Mouse (Mus musculus) embryonic facial prominence, embryonic 10.5 days (tissue): ENCODE measurements at regions not wholly inside any gene's neighbourhood (a gene's known extent, or its start where the extent isn't known, plus 50 kb on each side); places are given as distances from the start of the nearest gene placed in this dataset.

ENCODE experiments used
- DNase-seq: peaks from one replicate; pipeline ENCODE4 v3.0.0-alpha.2; 2017; ENCODE audit warnings: low spot score
- H3K27ac ChIP-seq: fragments of 300-500 bp; sonication (generic); replicated peaks from 2 replicates; pipeline ENCODE4 v1.5.1; 2016; ENCODE audit warnings: mild to moderate bottlenecking
- H3K27me3 ChIP-seq: fragments of 300-500 bp; sonication (generic); replicated peaks from 2 replicates; pipeline ENCODE4 v1.6.1; 2016; ENCODE audit warnings: low read depth, mild to moderate bottlenecking; ENCODE audit not compliant: poor library complexity, severe bottlenecking
- H3K36me3 ChIP-seq: fragments of 300-500 bp; sonication (generic); replicated peaks from 2 replicates; pipeline ENCODE4 v1.6.1; 2016; ENCODE audit warnings: mild to moderate bottlenecking, moderate library complexity
- H3K4me1 ChIP-seq: fragments of 300-500 bp; sonication (generic); 2 replicates; pipeline ENCODE4 v1.6.1; 2016
- H3K4me3 ChIP-seq: fragments of 300-500 bp; sonication (generic); 2 replicates; pipeline ENCODE4 v1.5.1; 2016; ENCODE audit warnings: mild to moderate bottlenecking, moderate library complexity
- H3K9me3 ChIP-seq: fragments of 300-500 bp; sonication (generic); 2 replicates; pipeline ENCODE4 v1.6.1; 2016; ENCODE audit warnings: mild to moderate bottlenecking
- WGBS: fragments of 180-500 bp; shearing (Covaris S2); methylation state at CpG from one replicate; pipeline ENCODE4 v1.1.7; 2016; 5-methylcytosine and 5-hydroxymethylcytosine counted together

GRCm38 (mm10) chr4:68536254-68536653 is 417.9 kb downstream of the Brinp1 start:
- Histone ChIP-seq H3K27ac (no peak overlapping the region), H3K4me1 (no peaks in the 10 kb centered on the region), H3K27me3 (no peaks in the 10 kb centered on the region), H3K9me3 (no peaks in the 10 kb centered on the region), H3K36me3 (no peaks in the 10 kb centered on the region), H3K4me3 (no peak overlapping the region)
- WGBS = 73% methylated on average over 3 of the region's 3 CpGs
- no peak for DNase-seq

GRCm38 (mm10) chr4:68535815-68536214 is 418.4 kb downstream of the Brinp1 start:
- no peak for DNase-seq
- H3K4me3 ChIP-seq = no peak overlapping the region
- H3K36me3 ChIP-seq = no peaks in the 10 kb centered on the region
- H3K27me3 ChIP-seq = no peaks in the 10 kb centered on the region
- H3K4me1 ChIP-seq = no peaks in the 10 kb centered on the region
- WGBS = 71% methylated on average over 1 of the region's 1 CpGs
- no peaks in the 10 kb centered on the region for H3K9me3 ChIP-seq
- no peak overlapping the region for H3K27ac ChIP-seq

- WGBS = 70% methylated on average over 3 of the region's 3 CpGs
- Histone ChIP-seq H3K36me3 (no peaks in the 10 kb centered on the region), H3K27me3 (no peaks in the 10 kb centered on the region), H3K27ac (no peak overlapping the region), H3K4me1 (no peaks in the 10 kb centered on the region), H3K4me3 (no peak overlapping the region), H3K9me3 (no peaks in the 10 kb centered on the region)
- DNase-seq = no peak
Measured at GRCm38 (mm10) chr4:68532056-68532455, 422.1 kb downstream of the Brinp1 start.

- no peak for DNase-seq
- H3K27me3 ChIP-seq = no peaks in the 10 kb centered on the region
- no peak overlapping the region for H3K4me3 ChIP-seq
- no peaks in the 10 kb centered on the region for H3K9me3 ChIP-seq
- WGBS = 71% methylated on average over 4 of the region's 4 CpGs
- H3K36me3 ChIP-seq = no peaks in the 10 kb centered on the region
- no peak overlapping the region for H3K27ac ChIP-seq
- H3K4me1 ChIP-seq = no peaks in the 10 kb centered on the region
Measured at GRCm38 (mm10) chr4:68487993-68488392, 466.2 kb downstream of the Brinp1 start.

GRCm38 (mm10) chr4:68486876-68487275 is 467.3 kb downstream of the Brinp1 start:
- 92% methylated on average over 1 of the region's 1 CpGs for WGBS
- H3K36me3 ChIP-seq = no peaks in the 10 kb centered on the region
- no peaks in the 10 kb centered on the region for H3K4me1 ChIP-seq
- H3K27ac ChIP-seq = no peak overlapping the region
- H3K4me3 ChIP-seq = no peak overlapping the region
- H3K9me3 ChIP-seq = no peaks in the 10 kb centered on the region
- no peaks in the 10 kb centered on the region for H3K27me3 ChIP-seq
- no peak for DNase-seq

GRCm38 (mm10) chr4:68461783-68462182 is 492.4 kb downstream of the Brinp1 start:
- H3K9me3 ChIP-seq = no peaks in the 10 kb centered on the region
- H3K36me3 ChIP-seq = no peaks in the 10 kb centered on the region
- H3K27me3 ChIP-seq = no peaks in the 10 kb centered on the region
- DNase-seq = no peak
- no peaks in the 10 kb centered on the region for H3K4me1 ChIP-seq
- no peak overlapping the region for H3K27ac ChIP-seq
- H3K4me3 ChIP-seq = no peak overlapping the region

GRCm38 (mm10) chr4:68416046-68416445 is 538.2 kb downstream of the Brinp1 start:
- Histone ChIP-seq H3K27me3 (no peaks in the 10 kb centered on the region), H3K4me3 (no peak overlapping the region)

GRCm38 (mm10) chr4:68410785-68411184 is 543.4 kb downstream of the Brinp1 start:
- no peak overlapping the region for H3K4me3 ChIP-seq
- H3K36me3 ChIP-seq = no peaks in the 10 kb centered on the region
- H3K9me3 ChIP-seq = no peaks in the 10 kb centered on the region
- H3K27me3 ChIP-seq = no peaks in the 10 kb centered on the region
- 89% methylated on average over 2 of the region's 2 CpGs for WGBS
- no peaks in the 10 kb centered on the region for H3K4me1 ChIP-seq
- no peak overlapping the region for H3K27ac ChIP-seq
- DNase-seq = no peak

More at GRCm38 (mm10) chr4:68416046-68416445, 538.2 kb downstream of the Brinp1 start:
- H3K4me1 ChIP-seq = no peaks in the 10 kb centered on the region
- no peak for DNase-seq
- no peaks in the 10 kb centered on the region for H3K9me3 ChIP-seq
- H3K27ac ChIP-seq = no peak overlapping the region
- no peaks in the 10 kb centered on the region for H3K36me3 ChIP-seq

- Histone ChIP-seq H3K36me3 (no peaks in the 10 kb centered on the region), H3K4me1 (no peaks in the 10 kb centered on the region), H3K27me3 (no peaks in the 10 kb centered on the region), H3K4me3 (no peak overlapping the region), H3K27ac (no peak overlapping the region), H3K9me3 (no peaks in the 10 kb centered on the region)
- DNase-seq = no peak
- WGBS = 86% methylated on average over 3 of the region's 3 CpGs
Measured at GRCm38 (mm10) chr4:68404364-68404763, 549.8 kb downstream of the Brinp1 start.

- WGBS = 92% methylated on average over 7 of the region's 7 CpGs
- no peaks in the 10 kb centered on the region for H3K9me3 ChIP-seq
Measured at GRCm38 (mm10) chr4:68387097-68387496, 567.1 kb downstream of the Brinp1 start.

GRCm38 (mm10) chr4:68382007-68382406 is 572.2 kb downstream of the Brinp1 start:
- DNase-seq = no peak
- WGBS = 82% methylated on average over 1 of the region's 1 CpGs
- H3K36me3 ChIP-seq = no peaks in the 10 kb centered on the region
- H3K4me1 ChIP-seq = no peaks in the 10 kb centered on the region
- no peaks in the 10 kb centered on the region for H3K9me3 ChIP-seq
- no peak overlapping the region for H3K27ac ChIP-seq
- H3K4me3 ChIP-seq = no peak overlapping the region
- H3K27me3 ChIP-seq = no peaks in the 10 kb centered on the region

More at GRCm38 (mm10) chr4:68387097-68387496, 567.1 kb downstream of the Brinp1 start:
- H3K36me3 ChIP-seq = no peaks in the 10 kb centered on the region
- H3K27ac ChIP-seq = no peak overlapping the region
- no peaks in the 10 kb centered on the region for H3K4me1 ChIP-seq
- no peak for DNase-seq
- H3K4me3 ChIP-seq = no peak overlapping the region
- no peaks in the 10 kb centered on the region for H3K27me3 ChIP-seq

GRCm38 (mm10) chr4:68367983-68368382 is 586.2 kb downstream of the Brinp1 start:
- DNase-seq = no peak
- WGBS = 85% methylated on average over 2 of the region's 2 CpGs
- Histone ChIP-seq H3K4me3 (no peak overlapping the region), H3K9me3 (no peaks in the 10 kb centered on the region), H3K27ac (no peak overlapping the region), H3K36me3 (no peaks in the 10 kb centered on the region), H3K4me1 (no peaks in the 10 kb centered on the region), H3K27me3 (no peaks in the 10 kb centered on the region)

GRCm38 (mm10) chr4:68319575-68319974 is 634.6 kb downstream of the Brinp1 start:
- Histone ChIP-seq H3K27me3 (no peaks in the 10 kb centered on the region), H3K4me1 (no peaks in the 10 kb centered on the region), H3K36me3 (no peaks in the 10 kb centered on the region), H3K9me3 (no peaks in the 10 kb centered on the region), H3K4me3 (no peak overlapping the region), H3K27ac (no peak overlapping the region)
- WGBS = 55% methylated on average over 3 of the region's 3 CpGs
- no peak for DNase-seq

GRCm38 (mm10) chr4:68312751-68313150 is 641.4 kb downstream of the Brinp1 start:
- no peak for DNase-seq
- Histone ChIP-seq H3K9me3 (no peaks in the 10 kb centered on the region), H3K4me3 (no peak overlapping the region), H3K4me1 (no peaks in the 10 kb centered on the region), H3K36me3 (no peaks in the 10 kb centered on the region), H3K27ac (no peak overlapping the region), H3K27me3 (no peaks in the 10 kb centered on the region)
- WGBS = 91% methylated on average over 4 of the region's 4 CpGs
